Mouse (Mus musculus) E14TG2a.4 (cell line): Measurements from ENCODE around the gene Nnat.

Experiments used
- CTCF ChIP-seq: conservative IDR thresholded peaks from 2 replicates; pipeline ENCODE4 v1.5.1; 2014; ENCODE audit warnings: low read length
- NANOG ChIP-seq: IDR thresholded peaks from 2 replicates; pipeline ENCODE4 v1.6.1; 2014; ENCODE audit warnings: borderline replicate concordance, low read length, mixed read lengths
- POU5F1 ChIP-seq: IDR thresholded peaks from 2 replicates; pipeline ENCODE4 v1.6.1; 2014; ENCODE audit warnings: low read length, borderline replicate concordance

- TF ChIP-seq CTCF (no peak), NANOG (no peak), POU5F1 (no peak)
Measured at GRCm38 (mm10) chr2:157536476-157537081, 23.3 kb upstream of the Nnat start.
